Mouse (Mus musculus): ENCODE measurements around the gene Tfb2m.

Gene Tfb2m

GRCm38 (mm10) chr1:179492908-179493307, 53.2 kb downstream of the Tfb2m start:
- no peak for DNase-seq

GRCm38 (mm10) chr1:179488520-179488919, 57.5 kb downstream of the Tfb2m start:
- no peak for DNase-seq

- no peak for DNase-seq
Measured at GRCm38 (mm10) chr1:179487990-179488389, 58.1 kb downstream of the Tfb2m start.

- no peak for DNase-seq
Measured at GRCm38 (mm10) chr1:179487238-179487637, 58.8 kb downstream of the Tfb2m start.

- no peak for DNase-seq
Measured at GRCm38 (mm10) chr1:179485784-179486540, 60.1 kb downstream of the Tfb2m start.

GRCm38 (mm10) chr1:179480862-179481261, 65.2 kb downstream of the Tfb2m start:
- DNase-seq, result no peak
